Mouse (Mus musculus) cerebellum, adult 2 months (tissue): Measurements from ENCODE around the gene Ttc29. TPM values are rescaled to one million over a fixed set of nuclear protein-coding genes. Genes with fewer than 3 reads are reported as not detected.

Source experiments
- DNase-seq, 2 experiments: peaks; one replicate each; pipeline ENCODE4 v3.0.0; 2021
- H3K27ac ChIP-seq: fragments of 200-500 bp; 2 replicates; pipeline ENCODE4 v1.5.1; 2012; ENCODE audit warnings: low read length, control low read depth, inconsistent platforms; ENCODE audit not compliant: insufficient read depth
- H3K27me3 ChIP-seq: fragments of 200-500 bp; 2 replicates; pipeline ENCODE4 v1.6.1; 2012; ENCODE audit warnings: inconsistent platforms, mild to moderate bottlenecking, low read length, moderate library complexity; ENCODE audit not compliant: control insufficient read depth, insufficient read depth
- H3K4me1 ChIP-seq: fragments of 200-500 bp; 2 replicates; pipeline ENCODE4 v1.6.1; 2011; ENCODE audit warnings: low read length; ENCODE audit not compliant: control insufficient read depth, insufficient read depth
- H3K4me3 ChIP-seq: fragments of 200-500 bp; replicated peaks from 2 replicates; pipeline ENCODE3; 2011; ENCODE audit warnings: mild to moderate bottlenecking, low read depth, low read length, control low read depth; ENCODE audit not compliant: insufficient read depth
- CTCF ChIP-seq: fragments of 200-500 bp; IDR thresholded peaks from 2 replicates; pipeline ENCODE4 v1.5.1; 2011; ENCODE audit warnings: low read depth, mild to moderate bottlenecking, control low read depth, low read length, moderate library complexity, borderline replicate concordance; ENCODE audit not compliant: insufficient read depth
- POLR2A ChIP-seq: fragments of 200-500 bp; IDR thresholded peaks from 2 replicates; pipeline ENCODE4 v1.6.1; 2011; ENCODE audit warnings: low read length, control low read depth, borderline replicate concordance; ENCODE audit not compliant: insufficient read depth
- WGBS: fragments of 180-500 bp; shearing (Covaris S2); methylation state at CpG from one replicate; pipeline ENCODE4 v1.1.7; 2018; 5-methylcytosine and 5-hydroxymethylcytosine counted together
- polyA plus RNA-seq: library from polyadenylated mRNA; depleted of rRNA; stranded (reverse); fragments of >200 nt; gene quantifications from 2 replicates; pipeline ENCODE4 v1.2.3, GENCODE M21; 2012

Gene Ttc29
- polyA plus RNA-seq, 1 experiment = 0.70 TPM

GRCm38 (mm10) chr8:78265506-78265905 lies 52.4 kb downstream of the Ttc29 start:
- Histone ChIP-seq H3K27me3 (no peaks in the 10 kb centered on the region), H3K4me1 (no peaks in the 10 kb centered on the region), H3K4me3 (no peak overlapping the region), H3K27ac (no peak overlapping the region)
- TF ChIP-seq CTCF = no peak
- TF ChIP-seq POLR2A = no peak
- 87% methylated on average over 5 of the region's 5 CpGs for WGBS
- DNase-seq = no peak

- 52% methylated on average over 3 of the region's 3 CpGs for WGBS
- no peak for DNase-seq
- no peak overlapping the region for H3K27ac ChIP-seq
- no peaks in the 10 kb centered on the region for H3K4me1 ChIP-seq
- H3K27me3 ChIP-seq = no peaks in the 10 kb centered on the region
- H3K4me3 ChIP-seq = no peak overlapping the region
- TF ChIP-seq POLR2A = no peak
- TF ChIP-seq CTCF = no peak
Observed at GRCm38 (mm10) chr8:78266231-78266630, 53.1 kb downstream of the Ttc29 start.

GRCm38 (mm10) chr8:78267894-78268411 lies 54.9 kb downstream of the Ttc29 start:
- WGBS = 37% methylated on average over 7 of the region's 7 CpGs
- no peak for DNase-seq
- Histone ChIP-seq H3K27ac (no peak overlapping the region), H3K27me3 (no peaks in the 10 kb centered on the region), H3K4me3 (no peak overlapping the region), H3K4me1 (no peaks in the 10 kb centered on the region)
- TF ChIP-seq POLR2A (no peak), CTCF (no peak)

GRCm38 (mm10) chr8:78269281-78269680 lies 56.2 kb downstream of the Ttc29 start:
- WGBS = 71% methylated on average over 10 of the region's 10 CpGs
- Histone ChIP-seq H3K27ac (no peak overlapping the region), H3K4me1 (no peaks in the 10 kb centered on the region), H3K27me3 (no peaks in the 10 kb centered on the region), H3K4me3 (no peak overlapping the region)
- TF ChIP-seq POLR2A (no peak), CTCF (no peak)
- no peak for DNase-seq

GRCm38 (mm10) chr8:78271391-78271790 lies 58.3 kb downstream of the Ttc29 start:
- TF ChIP-seq POLR2A (no peak), CTCF (no peak)
- Histone ChIP-seq H3K4me3 (no peak overlapping the region), H3K27me3 (no peaks in the 10 kb centered on the region), H3K27ac (no peak overlapping the region), H3K4me1 (no peaks in the 10 kb centered on the region)
- 57% methylated on average over 5 of the region's 5 CpGs for WGBS
- DNase-seq = no peak

GRCm38 (mm10) chr8:78276120-78276519 lies 63.0 kb downstream of the Ttc29 start:
- no peak for TF ChIP-seq CTCF
- TF ChIP-seq POLR2A = no peak
- H3K27me3 ChIP-seq = no peaks in the 10 kb centered on the region; the same call in 1 of the 2 replicates

GRCm38 (mm10) chr8:78277411-78277810 lies 64.3 kb downstream of the Ttc29 start:
- DNase-seq = no peak
- H3K27ac ChIP-seq = no peak overlapping the region
- 23% methylated on average over 2 of the region's 2 CpGs for WGBS
- no peak overlapping the region for H3K4me3 ChIP-seq
- TF ChIP-seq CTCF (no peak), POLR2A (no peak)
- H3K4me1 ChIP-seq = no peaks in the 10 kb centered on the region
- H3K27me3 ChIP-seq = no peaks in the 10 kb centered on the region; the same call in 1 of the 2 replicates

More at GRCm38 (mm10) chr8:78276120-78276519, 63.0 kb downstream of the Ttc29 start:
- no peaks in the 10 kb centered on the region for H3K4me1 ChIP-seq
- H3K27ac ChIP-seq = no peak overlapping the region
- H3K4me3 ChIP-seq = no peak overlapping the region
- no peak for DNase-seq
- WGBS = 88% methylated on average over 8 of the region's 8 CpGs

- Histone ChIP-seq H3K27me3 (no peaks in the 10 kb centered on the region; the same call in 1 of the 2 replicates), H3K27ac (no peak overlapping the region), H3K4me1 (no peaks in the 10 kb centered on the region), H3K4me3 (no peak overlapping the region)
- 96% methylated on average over 5 of the region's 5 CpGs for WGBS
- DNase-seq = no peak
- TF ChIP-seq POLR2A = no peak
- no peak for TF ChIP-seq CTCF
Observed at GRCm38 (mm10) chr8:78278598-78278997, 65.5 kb downstream of the Ttc29 start.
